Mouse (Mus musculus): Measurements from ENCODE around the gene Sptlc3. TPM values are rescaled to one million over a fixed set of nuclear protein-coding genes. Genes with fewer than 3 reads are reported as not detected.

Sptlc3 gene
- polyA plus RNA-seq, 1 experiment: not detected

DNA sequence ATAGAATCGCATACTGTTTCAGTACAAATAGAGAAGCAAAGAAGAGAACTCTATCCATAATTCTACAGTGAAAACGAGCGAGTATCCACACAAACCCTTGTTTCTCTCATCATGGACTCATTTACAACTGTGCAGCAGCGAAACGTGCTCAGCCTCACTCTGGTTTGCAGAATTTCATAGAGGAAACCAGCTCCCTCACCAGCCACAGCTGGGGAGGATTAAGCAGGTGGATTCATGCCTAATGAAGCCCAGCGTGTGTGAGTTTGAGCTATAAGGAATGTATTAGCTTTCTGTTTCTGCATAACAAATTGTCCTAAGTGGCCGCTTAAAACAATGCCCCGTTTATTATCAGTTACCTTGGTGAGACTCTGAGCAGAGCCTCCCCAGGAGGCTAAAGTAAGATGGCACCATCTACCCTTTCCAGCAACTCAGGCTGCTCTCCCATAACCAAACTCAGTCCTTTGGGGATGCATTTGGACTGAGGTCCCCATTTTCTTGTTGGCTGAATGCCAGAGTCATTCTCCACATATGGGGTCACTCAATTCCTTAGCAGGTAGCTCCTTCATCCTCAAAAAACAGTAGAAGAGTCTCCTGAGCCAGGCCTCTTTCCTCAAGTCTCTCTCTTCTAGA is 116.1 kb downstream of the Sptlc3 start:
- 45% methylated on average over 8 of the region's 8 CpGs for WGBS
- TF ChIP-seq POLR2A (IDR thresholded peaks at IDR 0.05; ENCODE audit: borderline replicate concordance, control insufficient read depth, low read depth, low read length) (no peak), CTCF (IDR thresholded peaks at IDR 0.05; ENCODE audit: control insufficient read depth, insufficient read depth, low read length) (no peak)
- no peak overlapping the region for H3K27ac ChIP-seq (ENCODE audit: control insufficient read depth, insufficient read depth, low read depth, low read length, poor library complexity)
- H3K4me3 ChIP-seq (replicated peaks; ENCODE audit: control insufficient read depth, low read depth, low read length): no peak overlapping the region
- H3K4me1 ChIP-seq (ENCODE audit: control insufficient read depth, insufficient read depth, low read length): no peaks in the 10 kb centered on the region

DNA sequence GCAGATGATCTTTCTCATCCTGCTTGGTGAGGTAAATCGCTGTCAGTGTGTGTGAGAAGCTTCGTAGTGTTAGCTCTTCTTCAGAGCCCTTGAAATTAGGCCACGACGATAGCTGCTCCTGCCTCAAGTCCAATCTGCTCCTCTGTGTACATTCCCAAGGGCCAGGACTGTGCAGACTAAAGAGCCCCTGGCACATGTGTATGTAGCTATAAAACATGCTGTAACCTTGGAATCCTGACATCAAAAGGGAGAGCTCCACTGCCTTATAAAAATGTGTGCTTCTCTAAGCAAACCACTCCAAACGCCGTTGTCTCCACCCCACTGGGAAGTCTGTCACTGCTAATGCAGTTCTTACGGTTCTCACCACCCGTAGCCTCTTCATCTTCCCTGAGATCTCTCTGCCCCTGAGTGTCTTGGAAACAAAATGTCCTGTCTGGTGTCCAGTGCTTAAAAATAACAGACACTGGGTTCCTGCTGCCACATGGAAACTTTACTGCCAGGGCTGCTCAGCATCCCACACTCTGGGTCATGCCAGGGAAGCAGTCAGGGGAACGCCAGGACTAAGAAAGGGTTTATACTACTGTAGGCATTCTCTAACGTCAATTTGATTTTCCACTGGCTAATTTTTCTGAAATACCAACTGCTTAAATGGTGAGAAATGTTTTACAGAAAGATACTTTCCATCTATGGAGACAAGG is 118.8 kb downstream of the Sptlc3 start:
- TF ChIP-seq CTCF (IDR thresholded peaks at IDR 0.05; ENCODE audit: control insufficient read depth, insufficient read depth, low read length) (no peak), POLR2A (IDR thresholded peaks at IDR 0.05; ENCODE audit: borderline replicate concordance, control insufficient read depth, low read depth, low read length) (no peak)
- WGBS: 73% methylated on average over 10 of the region's 10 CpGs
- no peaks in the 10 kb centered on the region for H3K4me1 ChIP-seq (ENCODE audit: control insufficient read depth, insufficient read depth, low read length)
- H3K4me3 ChIP-seq (replicated peaks; ENCODE audit: control insufficient read depth, low read depth, low read length): no peak overlapping the region
- no peak overlapping the region for H3K27ac ChIP-seq (ENCODE audit: control insufficient read depth, insufficient read depth, low read depth, low read length, poor library complexity)

- WGBS: 67% methylated on average over 1 of the region's 1 CpGs
- Histone ChIP-seq H3K4me1 (ENCODE audit: control insufficient read depth, insufficient read depth, low read length) (no peaks in the 10 kb centered on the region), H3K27ac (ENCODE audit: control insufficient read depth, insufficient read depth, low read depth, low read length, poor library complexity) (no peak overlapping the region), H3K4me3 (replicated peaks; ENCODE audit: control insufficient read depth, low read depth, low read length) (no peak overlapping the region)
- TF ChIP-seq POLR2A (IDR thresholded peaks at IDR 0.05; ENCODE audit: borderline replicate concordance, control insufficient read depth, low read depth, low read length) (no peak), CTCF (IDR thresholded peaks at IDR 0.05; ENCODE audit: control insufficient read depth, insufficient read depth, low read length) (no peak)
These were observed 132.8 kb downstream of the Sptlc3 start for GRCm38 (mm10) chr2:139626496-139626895.

- H3K27ac ChIP-seq (ENCODE audit: control insufficient read depth, insufficient read depth, low read depth, low read length, poor library complexity): no peak overlapping the region
- H3K4me3 ChIP-seq (replicated peaks; ENCODE audit: control insufficient read depth, low read depth, low read length): no peak overlapping the region
- no peaks in the 10 kb centered on the region for H3K4me1 ChIP-seq (ENCODE audit: control insufficient read depth, insufficient read depth, low read length)
- TF ChIP-seq CTCF (IDR thresholded peaks at IDR 0.05; ENCODE audit: control insufficient read depth, insufficient read depth, low read length) (no peak), POLR2A (IDR thresholded peaks at IDR 0.05; ENCODE audit: borderline replicate concordance, control insufficient read depth, low read depth, low read length) (no peak)
- WGBS: 25% methylated on average over 4 of the region's 4 CpGs
These were observed 135.0 kb downstream of the Sptlc3 start for GRCm38 (mm10) chr2:139628731-139629130.

DNA sequence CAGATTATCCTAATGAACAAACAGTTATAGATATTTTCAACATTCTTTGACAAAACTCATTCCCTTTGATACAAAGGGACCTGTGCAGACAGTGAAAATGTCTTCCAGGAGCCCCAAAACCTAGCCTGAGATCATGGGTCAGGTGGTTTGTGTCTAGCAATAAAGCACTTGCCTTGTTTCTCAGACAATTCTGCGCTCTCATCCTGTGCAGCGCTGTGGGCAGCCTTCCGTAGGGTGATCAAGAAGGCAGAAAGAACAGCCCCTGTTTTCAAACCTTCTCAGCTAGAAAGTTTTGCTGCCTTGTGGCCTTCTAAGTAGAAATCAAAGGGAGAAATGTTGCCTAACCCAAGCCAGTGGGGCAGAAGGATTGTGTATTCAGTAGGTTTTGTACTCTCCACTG is 135.9 kb downstream of the Sptlc3 start:
- H3K4me1 ChIP-seq (ENCODE audit: control insufficient read depth, insufficient read depth, low read length): no peaks in the 10 kb centered on the region
- no peak overlapping the region for H3K27ac ChIP-seq (ENCODE audit: control insufficient read depth, insufficient read depth, low read depth, low read length, poor library complexity)
- TF ChIP-seq POLR2A (IDR thresholded peaks at IDR 0.05; ENCODE audit: borderline replicate concordance, control insufficient read depth, low read depth, low read length): no peak
- no peak for TF ChIP-seq CTCF (IDR thresholded peaks at IDR 0.05; ENCODE audit: control insufficient read depth, insufficient read depth, low read length)
- 85% methylated on average over 3 of the region's 3 CpGs for WGBS
- H3K4me3 ChIP-seq (replicated peaks; ENCODE audit: control insufficient read depth, low read depth, low read length): no peak overlapping the region

- Histone ChIP-seq H3K4me3 (replicated peaks; ENCODE audit: control insufficient read depth, low read depth, low read length) (no peak overlapping the region), H3K4me1 (ENCODE audit: control insufficient read depth, insufficient read depth, low read length) (no peaks in the 10 kb centered on the region), H3K27ac (ENCODE audit: control insufficient read depth, insufficient read depth, low read depth, low read length, poor library complexity) (no peak overlapping the region)
- 74% methylated on average over 4 of the region's 4 CpGs for WGBS
- no peak for TF ChIP-seq POLR2A (IDR thresholded peaks at IDR 0.05; ENCODE audit: borderline replicate concordance, control insufficient read depth, low read depth, low read length)
- TF ChIP-seq CTCF (IDR thresholded peaks at IDR 0.05; ENCODE audit: control insufficient read depth, insufficient read depth, low read length): no peak
These were observed 140.8 kb downstream of the Sptlc3 start for GRCm38 (mm10) chr2:139634506-139634905.

- no peaks in the 10 kb centered on the region for H3K4me1 ChIP-seq (ENCODE audit: control insufficient read depth, insufficient read depth, low read length)
- no peak overlapping the region for H3K27ac ChIP-seq (ENCODE audit: control insufficient read depth, insufficient read depth, low read depth, low read length, poor library complexity)
- TF ChIP-seq POLR2A (IDR thresholded peaks at IDR 0.05; ENCODE audit: borderline replicate concordance, control insufficient read depth, low read depth, low read length) (no peak), CTCF (IDR thresholded peaks at IDR 0.05; ENCODE audit: control insufficient read depth, insufficient read depth, low read length) (no peak)
- 55% methylated on average over 2 of the region's 2 CpGs for WGBS
- no peak overlapping the region for H3K4me3 ChIP-seq (replicated peaks; ENCODE audit: control insufficient read depth, low read depth, low read length)
These were observed 144.1 kb downstream of the Sptlc3 start for GRCm38 (mm10) chr2:139637861-139638260.

DNA sequence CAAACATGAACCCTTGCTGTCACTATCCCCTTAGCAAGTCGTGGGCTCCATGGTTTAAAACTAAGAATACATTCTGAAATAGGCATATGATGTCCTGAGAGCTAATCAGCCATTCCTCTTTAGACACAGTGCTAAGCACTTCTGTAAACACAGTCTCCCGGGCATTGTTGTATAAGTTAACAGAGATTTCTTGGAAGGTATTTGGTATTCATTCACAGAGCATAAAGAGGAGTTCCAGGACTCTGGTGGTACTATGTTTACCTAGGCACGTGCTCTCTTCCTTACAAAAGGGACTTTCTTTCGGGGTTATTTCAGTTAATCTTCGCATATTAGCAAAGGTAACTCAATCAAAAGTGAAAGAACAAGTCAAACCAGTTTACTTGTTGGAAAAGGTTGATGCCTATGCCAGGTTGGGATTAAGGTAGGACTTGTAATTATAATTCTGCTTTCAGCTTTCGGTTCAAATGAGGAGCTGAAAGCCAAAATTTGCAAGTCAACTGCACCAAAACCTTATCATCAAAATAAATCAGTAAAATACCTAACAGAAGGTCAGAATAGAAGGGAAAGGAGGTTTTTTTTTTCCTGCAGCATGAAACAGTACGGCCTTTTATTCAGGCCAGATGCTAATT is 148.2 kb downstream of the Sptlc3 start:
- Histone ChIP-seq H3K4me3 (replicated peaks; ENCODE audit: control insufficient read depth, low read depth, low read length) (no peak overlapping the region), H3K27ac (ENCODE audit: control insufficient read depth, insufficient read depth, low read depth, low read length, poor library complexity) (no peak overlapping the region), H3K4me1 (ENCODE audit: control insufficient read depth, insufficient read depth, low read length) (no peaks in the 10 kb centered on the region)
- TF ChIP-seq POLR2A (IDR thresholded peaks at IDR 0.05; ENCODE audit: borderline replicate concordance, control insufficient read depth, low read depth, low read length) (no peak), CTCF (IDR thresholded peaks at IDR 0.05; ENCODE audit: control insufficient read depth, insufficient read depth, low read length) (no peak)
- 71% methylated on average over 7 of the region's 7 CpGs for WGBS
